Mouse (Mus musculus): ENCODE measurements around the gene Caprin1. TPM values are rescaled to one million over a fixed set of nuclear protein-coding genes. Genes with fewer than 3 reads are reported as not detected.

The Caprin1 gene
- total RNA-seq (2021) = 100 to 1,000 TPM; 329 to 340 TPM

DNA sequence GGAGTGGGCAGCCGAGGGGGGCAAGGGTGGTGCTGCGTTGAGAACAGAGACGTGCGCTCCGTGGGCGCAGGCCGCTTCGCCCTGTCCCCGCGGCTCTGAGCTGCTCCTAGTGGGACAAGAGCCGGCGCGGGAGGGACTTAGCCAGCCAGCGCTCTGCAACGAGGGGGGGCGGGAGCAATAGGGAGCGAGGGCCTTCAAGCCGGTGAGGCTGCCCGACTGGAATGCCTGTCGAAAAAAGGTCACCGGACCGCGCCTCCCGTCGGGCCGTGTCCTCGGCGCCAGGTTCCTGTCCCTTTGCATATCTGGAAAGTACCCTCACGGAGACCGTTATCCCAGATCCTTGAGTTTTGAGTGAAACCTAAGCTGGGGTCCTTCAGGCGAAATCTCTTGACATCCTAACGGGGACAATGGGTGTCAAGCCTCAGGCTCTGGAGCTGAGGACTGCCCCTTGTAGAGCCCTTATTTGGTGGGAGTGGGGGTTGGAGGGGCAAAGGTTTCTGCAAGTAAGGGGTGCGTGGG lies at the start of gene Caprin1:
Caprin1 (minus strand) TSS at position 159 of the 519 bp plus-strand sequence.
- DNase-seq (ENCODE audit: low spot score in 2 of 2) = peak; percentile 95 to 96
- intact Hi-C loops (cut with DNase I) = loop anchor here (1.0 to 5.0 kb wide), 3 partner anchors 36 to 70 kb away; partner anchors contain the start of gene Nat10

GRCm38 (mm10) chr2:103846875-103847274 lies 49.4 kb upstream of the Caprin1 start:
- intact Hi-C loops (cut with DNase I) = loop anchor here (5.0 to 10.0 kb wide), 2 partner anchors 50 to 362 kb away; partner anchors contain the start of genes Caprin1 and Cat
- no peak for DNase-seq (ENCODE audit: low spot score in 2 of 2)

DNA sequence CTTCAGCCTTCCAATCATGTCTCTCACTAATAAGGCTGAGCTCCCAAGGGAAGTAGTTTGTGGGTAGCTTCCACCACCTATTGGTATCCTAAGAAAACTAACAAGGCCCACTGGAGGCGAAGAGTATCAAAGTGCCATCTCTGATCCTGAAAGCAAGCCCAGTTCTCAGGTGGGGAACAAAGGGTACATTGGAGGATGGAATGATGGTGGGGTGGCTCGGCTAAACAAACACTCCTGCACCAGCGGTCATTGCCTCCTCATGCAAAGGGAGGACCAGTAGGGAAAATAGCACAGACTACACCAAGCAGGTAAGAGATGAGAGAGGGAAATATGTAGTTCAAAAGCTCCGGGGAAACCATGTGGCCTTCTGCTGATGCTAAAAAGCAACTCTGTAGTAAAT lies 48.8 kb upstream of the Caprin1 start:
- DNase-seq (ENCODE audit: low spot score in 2 of 2) = no peak
- intact Hi-C loops (cut with DNase I) = loop anchor here (5.0 to 10.0 kb wide), 2 partner anchors 49 to 361 kb away; partner anchors contain the start of genes Caprin1 and Cat

DNA sequence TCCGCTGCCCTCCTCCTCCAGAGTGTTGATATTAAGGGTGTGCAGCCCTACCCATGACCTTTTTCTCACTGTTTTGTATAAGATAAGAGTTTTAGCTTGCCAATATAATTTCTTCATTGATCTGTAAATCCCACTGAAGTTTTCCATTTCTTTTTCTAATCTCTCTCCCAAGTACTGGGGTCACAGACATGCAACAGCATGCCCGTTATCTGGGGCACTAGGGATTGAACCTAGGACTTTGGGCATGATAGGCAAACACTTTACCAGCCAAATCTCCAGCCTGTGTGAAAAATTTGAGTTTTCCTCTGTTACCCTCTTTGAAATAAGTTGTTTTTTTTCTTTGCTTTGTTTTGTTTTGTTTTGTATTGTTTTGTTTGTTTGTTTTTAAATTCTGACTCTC lies 46.6 kb upstream of the Caprin1 start:
- intact Hi-C loops (cut with DNase I) = loop anchor here (10.0 kb wide), 1 partner anchor 359 kb away; the partner anchor contains the start of gene Cat
- no peak for DNase-seq (ENCODE audit: low spot score in 2 of 2)

GRCm38 (mm10) chr2:103843321-103843720 lies 45.9 kb upstream of the Caprin1 start:
- DNase-seq (ENCODE audit: low spot score in 2 of 2) = no peak
- intact Hi-C loops (cut with DNase I) = loop anchor here (10.0 kb wide), 1 partner anchor 359 kb away; the partner anchor contains the start of gene Cat

- no peak for DNase-seq (ENCODE audit: low spot score in 2 of 2)
- intact Hi-C loops (cut with DNase I) = loop anchor here (10.0 kb wide), 1 partner anchor 357 kb away; the partner anchor contains the start of gene Cat
Measured at GRCm38 (mm10) chr2:103842299-103842698, 44.9 kb upstream of the Caprin1 start.

DNA sequence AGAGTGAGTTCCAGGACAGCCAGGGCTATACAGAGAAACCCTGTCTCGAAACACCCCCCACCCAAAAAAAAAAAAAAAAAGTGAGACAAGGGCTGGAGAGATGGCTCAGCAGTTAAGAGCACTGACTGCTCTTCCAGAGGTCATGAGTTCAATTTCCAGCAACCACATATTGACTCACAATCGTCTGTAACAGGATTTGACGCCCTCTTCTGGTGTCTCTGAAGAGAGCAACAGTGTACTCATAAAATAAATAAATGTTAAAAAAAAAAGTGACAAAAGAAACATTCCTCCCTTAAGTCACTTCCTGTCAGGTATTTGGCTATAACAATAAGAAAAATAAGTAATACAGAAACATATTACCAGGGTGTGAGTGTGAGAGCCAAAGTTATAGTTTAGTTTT lies 41.0 kb upstream of the Caprin1 start:
- intact Hi-C loops (cut with DNase I) = no loop called here
- DNase-seq (ENCODE audit: low spot score in 2 of 2) = no peak

- DNase-seq (ENCODE audit: low spot score in 2 of 2) = no peak
- intact Hi-C loops (cut with DNase I) = no loop called here
Measured at GRCm38 (mm10) chr2:103837166-103837565, 39.7 kb upstream of the Caprin1 start.

DNA sequence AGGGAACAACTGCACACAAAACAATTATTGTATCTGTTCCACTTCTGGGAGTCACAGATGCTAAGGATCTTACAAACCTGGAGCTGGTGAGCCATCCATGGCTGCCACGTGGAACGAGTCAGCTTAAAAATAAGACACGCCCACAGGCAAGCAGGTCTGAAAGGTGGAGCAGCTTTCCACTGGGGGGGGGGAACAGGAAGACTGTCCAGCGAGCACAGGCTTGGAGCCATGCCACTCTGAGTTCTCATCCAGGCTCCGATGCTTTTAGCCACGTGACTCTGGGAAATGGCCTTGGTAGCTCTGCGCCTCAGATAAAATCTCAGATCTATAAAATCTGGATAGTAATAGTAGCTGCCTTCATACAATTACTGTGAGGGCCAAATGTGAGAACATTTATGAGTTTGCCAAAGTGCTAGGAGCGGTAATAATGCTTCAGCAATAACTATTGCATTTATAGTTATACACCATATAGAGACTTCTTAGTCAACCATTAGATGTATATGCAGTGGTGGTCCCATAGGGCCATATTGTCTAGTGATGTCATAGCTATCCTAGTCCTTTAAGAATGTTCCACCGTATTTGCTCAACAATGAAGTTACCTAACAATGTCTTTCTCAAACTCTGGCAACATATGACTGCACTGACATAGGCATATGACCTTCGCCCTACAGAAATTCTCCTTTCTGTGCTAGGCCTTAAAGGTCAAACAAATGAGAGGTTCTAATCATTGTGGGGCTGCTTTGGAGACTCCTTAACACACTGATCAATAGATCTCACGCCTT lies 38.4 kb upstream of the Caprin1 start:
- intact Hi-C loops (cut with DNase I) = no loop called here
- DNase-seq (ENCODE audit: low spot score in 2 of 2) = no peak

GRCm38 (mm10) chr2:103833816-103834445 lies 36.5 kb upstream of the Caprin1 start:
- DNase-seq (ENCODE audit: low spot score in 2 of 2) = no peak
- intact Hi-C loops (cut with DNase I) = no loop called here

- intact Hi-C loops (cut with DNase I) = no loop called here
- no peak for DNase-seq (ENCODE audit: low spot score in 2 of 2)
Measured at GRCm38 (mm10) chr2:103832899-103833298, 35.5 kb upstream of the Caprin1 start.

- intact Hi-C loops (cut with DNase I) = no loop called here
- DNase-seq (ENCODE audit: low spot score in 2 of 2) = no peak
Measured at GRCm38 (mm10) chr2:103828900-103829299, 31.5 kb upstream of the Caprin1 start.

- intact Hi-C loops (cut with DNase I) = no loop called here
- no peak for DNase-seq (ENCODE audit: low spot score in 2 of 2)
Measured at GRCm38 (mm10) chr2:103824916-103825315, 27.5 kb upstream of the Caprin1 start.

DNA sequence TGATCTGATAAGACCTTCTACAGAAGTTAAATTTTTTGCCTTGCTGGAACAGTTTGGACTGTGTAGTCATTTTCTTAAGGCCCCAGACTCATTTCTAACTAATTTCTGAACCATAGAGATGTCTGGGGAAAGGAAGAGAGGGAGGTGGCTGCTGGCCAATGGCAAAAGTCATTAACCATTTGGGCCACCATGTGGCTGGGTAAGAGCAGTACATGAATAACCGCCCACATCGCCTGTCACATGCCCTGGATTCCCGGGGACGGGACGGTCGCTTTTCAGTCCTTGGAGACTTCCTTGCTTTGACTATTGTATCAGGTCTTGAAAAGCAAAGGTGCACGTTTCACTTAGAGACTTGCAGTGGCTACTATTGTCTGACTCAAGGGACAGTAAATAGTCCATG lies 25.1 kb upstream of the Caprin1 start:
- intact Hi-C loops (cut with DNase I) = no loop called here
- DNase-seq (ENCODE audit: low spot score in 2 of 2) = no peak

DNA sequence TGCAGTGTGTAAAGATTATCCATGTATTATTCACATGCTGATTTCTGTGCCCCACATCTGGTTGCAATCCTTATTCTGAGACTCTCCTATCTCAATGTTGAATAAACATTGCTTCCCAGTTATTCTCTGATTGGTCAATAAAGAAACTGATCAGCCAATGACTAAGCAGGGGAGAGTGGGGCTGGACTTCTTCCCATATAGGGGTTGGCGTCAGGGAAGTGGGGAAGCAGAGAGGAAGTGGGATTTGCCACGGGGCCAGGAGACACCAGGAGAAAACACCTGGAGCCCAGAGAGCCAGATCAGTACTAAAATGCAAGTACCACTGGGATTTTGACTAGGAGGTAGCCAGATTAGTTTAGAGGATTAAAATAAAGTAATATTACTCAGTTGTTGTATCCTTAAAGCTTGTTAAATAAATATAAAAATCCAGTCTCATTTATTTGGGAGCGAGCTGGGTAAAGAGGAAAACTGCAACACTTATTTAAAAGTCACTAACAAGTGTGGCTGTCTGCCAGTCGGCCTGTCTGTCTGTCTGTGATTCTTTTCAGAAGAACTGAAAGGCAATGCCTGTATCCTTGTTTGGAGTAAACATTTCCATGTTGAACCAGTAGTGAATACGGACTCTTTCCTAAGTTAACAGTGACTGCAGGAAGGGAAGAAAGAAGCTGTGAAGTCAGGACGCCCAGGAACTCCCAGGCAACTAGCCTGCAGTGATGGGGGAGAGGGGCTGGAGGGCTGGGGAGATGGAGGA lies 19.9 kb upstream of the Caprin1 start:
- intact Hi-C loops (cut with DNase I) = no loop called here
- DNase-seq (ENCODE audit: low spot score in 2 of 2) = no peak

GRCm38 (mm10) chr2:103815976-103816375 lies 18.5 kb upstream of the Caprin1 start:
- DNase-seq (ENCODE audit: low spot score in 2 of 2) = no peak
- intact Hi-C loops (cut with DNase I) = no loop called here

- intact Hi-C loops (cut with DNase I) = no loop called here
- DNase-seq (ENCODE audit: low spot score in 2 of 2) = no peak
Measured at GRCm38 (mm10) chr2:103811465-103812191, 14.2 kb upstream of the Caprin1 start.

GRCm38 (mm10) chr2:103810412-103810811 lies 13.0 kb upstream of the Caprin1 start:
- DNase-seq (ENCODE audit: low spot score in 2 of 2) = no peak

DNA sequence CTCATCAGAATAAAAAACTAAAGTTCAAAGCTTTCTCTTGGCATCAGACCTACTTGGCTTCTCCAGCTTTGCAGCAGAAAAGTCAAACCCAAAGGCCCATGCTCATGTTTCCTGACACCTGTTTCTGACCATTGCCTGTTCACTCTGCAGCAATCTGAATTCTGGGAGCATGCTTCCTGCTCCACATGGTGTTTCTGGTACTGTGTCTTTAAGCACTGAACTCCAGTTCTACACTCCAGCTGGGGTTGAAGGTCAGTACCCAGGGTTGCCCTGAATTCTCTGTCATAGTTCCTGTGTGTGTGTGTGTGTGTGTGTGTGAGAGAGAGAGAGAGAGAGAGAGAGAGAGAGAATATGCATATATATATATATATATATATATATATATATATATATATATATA lies 11.0 kb upstream of the Caprin1 start:
- no peak for DNase-seq (ENCODE audit: low spot score in 2 of 2)
- intact Hi-C loops (cut with DNase I) = no loop called here

More at GRCm38 (mm10) chr2:103810412-103810811, 13.0 kb upstream of the Caprin1 start:
- intact Hi-C loops (cut with DNase I) = no loop called here
